Mouse (Mus musculus) kidney, postnatal 4 days (tissue): ENCODE results near the gene Ap4m1.
"Not testable (repeated sequence)": the region's sequence is repeated elsewhere in the genome, so short reads cannot be mapped to it uniquely, and the experiment has no call there.

Experiments used
- DNase-seq, 2 experiments: peaks; one replicate each; pipeline ENCODE4 v3.0.0; 2021; ENCODE audit warnings: mixed read lengths in 2 of 2

The Ap4m1 gene

GRCm38 (mm10) chr5:138195463-138195862 is 23.7 kb downstream of the Ap4m1 start:
- no peak for DNase-seq

- DNase-seq: peak in 1 of 2 experiments; percentile 25
These were observed 27.8 kb downstream of the Ap4m1 start for GRCm38 (mm10) chr5:138199576-138199975.

- DNase-seq: no peak
These were observed 30.3 kb downstream of the Ap4m1 start for GRCm38 (mm10) chr5:138202086-138202485.

- DNase-seq: no peak
These were observed 35.5 kb downstream of the Ap4m1 start for GRCm38 (mm10) chr5:138207253-138207652.

- no peak for DNase-seq
These were observed 36.1 kb downstream of the Ap4m1 start for GRCm38 (mm10) chr5:138207873-138208272.

GRCm38 (mm10) chr5:138216632-138217031 is 44.8 kb downstream of the Ap4m1 start:
- not testable (repeated sequence) for DNase-seq

GRCm38 (mm10) chr5:138219864-138220263 is 48.1 kb downstream of the Ap4m1 start:
- no peak for DNase-seq

- DNase-seq: peak; percentile 97 to 98
These were observed 50.3 kb downstream of the Ap4m1 start for GRCm38 (mm10) chr5:138222111-138222510.

GRCm38 (mm10) chr5:138223287-138223686 is 51.5 kb downstream of the Ap4m1 start:
- DNase-seq: peak in 1 of 2 experiments; percentile 19

- no peak for DNase-seq
These were observed 53.9 kb downstream of the Ap4m1 start, which contains the start of gene Nxpe5 for GRCm38 (mm10) chr5:138225700-138226099. Gene Nxpe5 (plus strand): TSS chr5:138225898.

GRCm38 (mm10) chr5:138226491-138226890 is 54.7 kb downstream of the Ap4m1 start:
- DNase-seq: no peak

GRCm38 (mm10) chr5:138227367-138227766 is 55.6 kb downstream of the Ap4m1 start:
- no peak for DNase-seq

- DNase-seq: peak; percentile 74 to 77
These were observed 56.2 kb downstream of the Ap4m1 start for GRCm38 (mm10) chr5:138228026-138228425.

- DNase-seq: no peak
These were observed 57.7 kb downstream of the Ap4m1 start for GRCm38 (mm10) chr5:138229511-138229910.
